In the genomic region with DNA sequence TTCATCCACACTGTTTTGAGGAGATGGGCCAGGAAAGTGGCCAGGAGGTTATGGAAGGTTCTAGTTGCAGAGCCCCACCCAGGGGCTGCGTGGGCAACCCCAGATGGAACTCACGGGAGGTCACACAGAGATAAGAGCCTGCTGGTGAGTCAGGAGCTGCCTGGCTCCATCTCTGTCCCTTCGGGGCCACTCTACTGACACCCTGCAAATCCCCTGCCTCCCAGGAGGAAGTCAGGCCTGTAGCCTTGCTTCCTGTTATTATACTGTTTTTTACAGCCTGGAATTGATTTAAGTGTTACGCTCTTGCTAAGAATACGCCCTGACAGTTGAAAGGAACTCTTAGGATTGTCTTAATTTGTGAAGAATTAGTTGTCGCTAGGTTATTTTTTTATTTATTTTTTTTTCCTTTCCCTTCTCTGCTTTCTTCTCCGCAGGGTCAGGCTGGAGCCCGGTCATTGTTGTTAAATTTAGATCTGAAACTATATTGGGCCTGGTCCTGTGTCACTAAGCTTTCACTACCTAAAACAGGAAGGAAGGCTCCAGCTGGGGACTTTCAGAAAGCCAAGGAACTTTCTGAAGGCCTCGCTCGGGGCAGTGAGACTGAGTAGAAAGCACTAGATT, we compare ENCODE assay signal across 9 mouse cellular contexts.
A peak's percentile ranks its signal among the peaks of the same experiment; 100 is the strongest.
DNase-seq lines count a peak whose midpoint lies in the region; ATAC-seq and TF ChIP-seq lines count a peak whose summit lies in the region.
"Had no signal": no experiment of that assay in that cellular context is flagged by ENCODE, and none has a peak within 500 bp of the region (broad histone marks: within the 10 kb centered on the region; RNA-seq: fewer than 3 reads in every experiment).

No protein-coding gene starts in this region.

- H3K4me2 ChIP-seq in heart, postnatal 0 days (ENCODE audit: low read depth, low read length): no peak overlapping the region
- H3K4me2 ChIP-seq: forebrain, embryonic 15.5 days had no signal

- no peaks in the 10 kb centered on the region for H3K4me1 ChIP-seq in bone marrow macrophage, adult 2 months (ENCODE audit: control insufficient read depth, insufficient read depth, low read length)
- H3K4me1 ChIP-seq in heart, postnatal 0 days (ENCODE audit: control insufficient read depth, insufficient read depth): no peaks in the 10 kb centered on the region

- TF ChIP-seq POLR2A in bone marrow macrophage, adult 2 months (IDR thresholded peaks at IDR 0.05; ENCODE audit: borderline replicate concordance, low read depth, low read length): no peak

- H3K27ac ChIP-seq in bone marrow macrophage, adult 2 months (ENCODE audit: insufficient read depth, low read depth, low read length): peak overlapping the region; percentile 16; the same call in 1 of the 2 replicates
- peak overlapping the region; percentile 77 for H3K27ac ChIP-seq in heart, postnatal 0 days (ENCODE audit: low read depth)
- H3K27ac ChIP-seq: forebrain, embryonic 15.5 days had no signal

- ATAC-seq in heart, postnatal 0 days (ENCODE audit: insufficient read depth, low read depth): peak; percentile 72
- no peak for ATAC-seq in CD4-positive, CD25-positive, alpha-beta regulatory T cell, adult 4 months
- ATAC-seq in granulocyte monocyte progenitor cell, adult 5-6 weeks (replicated peaks; ENCODE audit: poor library complexity, severe bottlenecking): no peak
- ATAC-seq: forebrain, embryonic 15.5 days had no signal

- H3K27me3 ChIP-seq in heart, postnatal 0 days (ENCODE audit: control insufficient read depth, insufficient read depth, low read length): no peaks in the 10 kb centered on the region
- H3K27me3 ChIP-seq: forebrain, embryonic 15.5 days had no signal

- H3K36me3 ChIP-seq in heart, postnatal 0 days (replicated peaks; ENCODE audit: control insufficient read depth, insufficient read depth, low read length): no peaks in the 10 kb centered on the region
- H3K36me3 ChIP-seq: forebrain, embryonic 15.5 days had no signal

- H3K9ac ChIP-seq in heart, postnatal 0 days (replicated peaks; ENCODE audit: low read depth, low read length): no peak overlapping the region
- H3K9ac ChIP-seq: forebrain, embryonic 15.5 days had no signal

- WGBS in heart, postnatal 0 days: 39% methylated on average over 10 of the region's 10 CpGs

- no peak overlapping the region for H3K4me3 ChIP-seq in bone marrow macrophage, adult 2 months (ENCODE audit: insufficient read depth, low read length)
- H3K4me3 ChIP-seq in heart, postnatal 0 days (ENCODE audit: low read depth, low read length): no peak overlapping the region
- H3K4me3 ChIP-seq: forebrain, embryonic 15.5 days had no signal

- H3K9me3 ChIP-seq in heart, postnatal 0 days (replicated peaks; ENCODE audit: control insufficient read depth, low read length): no peaks in the 10 kb centered on the region
- H3K9me3 ChIP-seq: forebrain, embryonic 15.5 days had no signal

- TF ChIP-seq CTCF in bone marrow macrophage, adult 2 months (IDR thresholded peaks at IDR 0.05; ENCODE audit: low read depth, low read length): no peak
- no peak for TF ChIP-seq CTCF in heart, postnatal 0 days (IDR thresholded peaks at IDR 0.05; ENCODE audit: low read depth)

- DNase-seq in adrenal gland, postnatal 10 days: peak; percentile 29
- peak; percentile 37 for DNase-seq in heart, postnatal 0 days (ENCODE audit: low spot score)
- peak; percentile 55 to 79 for DNase-seq in kidney, postnatal 25 days
- DNase-seq in right cerebral cortex, adult 2 months (ENCODE audit: low spot score in 2 of 2): no peak
- no peak for DNase-seq in frontal cortex, postnatal 25 days (ENCODE audit: low spot score in 2 of 2)

- 0 out of 2 replicates have a peak, but pooled peaks have one; percentile 40 for TF ChIP-seq EP300 in heart, postnatal 0 days (IDR thresholded peaks at IDR 0.05; ENCODE audit: low read depth)

Comparison
In these comparisons a context has a peak if more than half of its experiments do, and no peak if none do; other contexts are left out.
1. DNase-seq: peak in adrenal gland, postnatal 10 days (single experiment), heart, postnatal 0 days (single experiment) and kidney, postnatal 25 days (2 of 2); none in right cerebral cortex, adult 2 months (0 of 2) and frontal cortex, postnatal 25 days (0 of 2).